Mouse (Mus musculus) C2C12 (cell line): Measurements from ENCODE around the gene Dcaf12. TPM values are rescaled to one million over a fixed set of nuclear protein-coding genes. Genes with fewer than 3 reads are reported as not detected.

Experiments used
- H3K27me3 ChIP-seq: one replicate; pipeline ENCODE4 v1.6.1; 2011; ENCODE audit not compliant: control insufficient read depth, insufficient read depth, insufficient read length
- H3K36me3 ChIP-seq: one replicate; pipeline ENCODE4 v1.6.1; 2011; ENCODE audit not compliant: control insufficient read depth, insufficient read depth
- H3K4me3 ChIP-seq: one replicate; pipeline ENCODE4 v1.5.1; 2011; ENCODE audit warnings: mild to moderate bottlenecking, control low read depth; ENCODE audit not compliant: poor library complexity, insufficient read depth, severe bottlenecking
- H3K79me2 ChIP-seq: one replicate; pipeline ENCODE4 v1.6.1; 2011; ENCODE audit not compliant: control insufficient read depth, insufficient read depth
- H3K79me3 ChIP-seq: one replicate; pipeline ENCODE4 v1.6.1; 2011; ENCODE audit warnings: low read depth, control low read depth
- H3ac ChIP-seq: one replicate; pipeline ENCODE3; 2011; ENCODE audit warnings: low read depth; ENCODE audit not compliant: control insufficient read depth, insufficient read length
- CEBPB ChIP-seq: IDR thresholded peaks from one replicate; pipeline ENCODE4 v1.6.1; 2011; ENCODE audit warnings: low read depth, mild to moderate bottlenecking, control low read depth, moderate library complexity
- CTCF ChIP-seq: IDR thresholded peaks from one replicate; pipeline ENCODE4 v1.5.1; 2011; ENCODE audit not compliant: control insufficient read depth, insufficient read depth, insufficient read length
- FOSL1 ChIP-seq: IDR thresholded peaks from one replicate; pipeline ENCODE4 v1.8.0; 2011; ENCODE audit warnings: mild to moderate bottlenecking, low read length; ENCODE audit not compliant: poor library complexity, insufficient read depth, severe bottlenecking
- MAX ChIP-seq: IDR thresholded peaks from one replicate; pipeline ENCODE4 v1.6.1; 2011; ENCODE audit warnings: mild to moderate bottlenecking, control low read depth
- MYOD1 ChIP-seq: IDR thresholded peaks from one replicate; pipeline ENCODE4 v1.6.1; 2011; ENCODE audit warnings: low read depth; ENCODE audit not compliant: control insufficient read depth, insufficient read length
- MYOG ChIP-seq: IDR thresholded peaks from one replicate; pipeline ENCODE4 v1.6.1; 2011; ENCODE audit not compliant: control insufficient read depth, insufficient read length; ENCODE audit errors: extremely low read depth
- USF1 ChIP-seq: IDR thresholded peaks from one replicate; pipeline ENCODE4 v1.6.1; 2011; ENCODE audit warnings: low read depth, mild to moderate bottlenecking, control low read depth, moderate library complexity
- polyA plus RNA-seq: library from polyadenylated mRNA; unstranded; fragments of >200 nt; fragmentation: generic; extraction: Trizol; gene quantifications from one replicate; pipeline ENCODE4 v1.2.1, GENCODE M21; 2012; ENCODE audit warnings: missing spikeins

The Dcaf12 gene
- polyA plus RNA-seq, 1 experiment, result 20.9 TPM

DNA sequence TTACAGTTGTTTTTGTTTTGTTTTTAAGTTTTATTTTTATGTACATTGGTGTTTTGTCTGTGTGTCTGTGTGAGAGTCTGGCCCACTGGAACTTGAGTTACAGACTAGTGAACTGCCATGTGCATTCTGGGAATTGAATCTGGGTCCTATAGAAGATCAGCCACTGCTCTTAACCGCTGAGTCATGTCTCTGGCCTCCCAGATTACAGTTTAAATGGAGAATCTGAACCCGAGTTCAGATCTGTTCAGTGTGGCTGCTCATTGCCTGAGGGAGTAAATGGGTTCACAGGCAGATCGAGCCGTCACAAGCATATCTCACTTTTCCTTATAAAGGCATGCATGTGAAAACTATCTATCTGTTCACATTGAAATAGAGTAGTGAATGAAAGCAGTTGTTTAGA, 38.1 kb upstream of the Dcaf12 start:
- no peak overlapping the region for H3ac ChIP-seq
- H3K79me2 ChIP-seq, result peaks cover 88% of the 10 kb centered on the region
- no peak overlapping the region for H3K4me3 ChIP-seq
- H3K27me3 ChIP-seq, result no peaks in the 10 kb centered on the region
- peaks cover 82% of the 10 kb centered on the region for H3K79me3 ChIP-seq
- H3K36me3 ChIP-seq, result peaks cover 14% of the 10 kb centered on the region
- no peak for TF ChIP-seq MYOG
- no peak for TF ChIP-seq MYOD1
- TF ChIP-seq CEBPB, result no peak
- TF ChIP-seq USF1, result no peak
- no peak for TF ChIP-seq CTCF
- TF ChIP-seq FOSL1, result no peak
- TF ChIP-seq MAX, result no peak

DNA sequence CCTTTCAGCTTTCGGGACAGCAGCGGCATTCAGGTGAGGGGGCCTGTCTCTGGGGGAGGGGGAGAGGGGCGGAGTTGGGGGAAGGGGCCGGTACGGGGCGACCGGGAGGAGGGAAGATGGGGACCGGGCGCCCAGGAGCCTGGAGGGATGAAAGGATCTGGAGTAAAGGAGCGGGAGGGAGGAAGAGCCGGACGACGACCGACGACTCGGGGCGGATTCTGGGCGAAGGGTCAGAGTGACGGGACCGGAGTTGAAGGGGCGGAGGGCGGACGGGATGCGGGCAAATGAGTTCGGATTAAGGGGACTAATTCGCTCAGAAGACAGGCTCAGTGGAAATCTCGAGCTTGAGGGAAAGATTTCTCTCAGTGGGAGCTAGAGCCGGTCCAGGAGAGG, 34.5 kb upstream of the Dcaf12 start:
- peak overlapping the region; percentile 88 for H3ac ChIP-seq
- TF ChIP-seq MAX (no peak), CTCF (no peak), MYOG (no peak), USF1 (no peak), MYOD1 (no peak)
- peak overlapping the region; percentile 89 for H3K4me3 ChIP-seq
- H3K36me3 ChIP-seq, result peaks cover 8% of the 10 kb centered on the region
- H3K27me3 ChIP-seq, result no peaks in the 10 kb centered on the region
- peaks cover 53% of the 10 kb centered on the region for H3K79me2 ChIP-seq
- H3K79me3 ChIP-seq, result peaks cover 48% of the 10 kb centered on the region

GRCm38 (mm10) chr4:41348584-41349198, 34.0 kb upstream of the Dcaf12 start, which contains the start of gene Ubap1:
TSS of gene Ubap1 (plus strand) at chr4:41348996.
- Histone ChIP-seq H3K4me3 (peak within 1 kb of the TSS; percentile 89), H3K79me3 (peaks cover 43% of the 10 kb centered on the region), H3K79me2 (peaks cover 48% of the 10 kb centered on the region), H3ac (peak within 1 kb of the TSS; percentile 88), H3K27me3 (no peaks in the 10 kb centered on the region), H3K36me3 (peaks cover 8% of the 10 kb centered on the region)
- TF ChIP-seq FOSL1, result no peak
- no peak for TF ChIP-seq MYOG
- no peak for TF ChIP-seq CEBPB
- no peak for TF ChIP-seq USF1
- TF ChIP-seq MYOD1, result no peak
- no peak for TF ChIP-seq MAX
- TF ChIP-seq CTCF, result no peak

GRCm38 (mm10) chr4:41347839-41348238, 33.1 kb upstream of the Dcaf12 start:
- H3K27me3 ChIP-seq, result no peaks in the 10 kb centered on the region
- peaks cover 39% of the 10 kb centered on the region for H3K79me2 ChIP-seq
- H3K79me3 ChIP-seq, result peaks cover 34% of the 10 kb centered on the region
- peak overlapping the region; percentile 20 for H3ac ChIP-seq
- no peak overlapping the region for H3K4me3 ChIP-seq
- H3K36me3 ChIP-seq, result peaks cover 8% of the 10 kb centered on the region
- TF ChIP-seq CTCF (no peak), MYOG (no peak), MAX (no peak), CEBPB (no peak), FOSL1 (no peak), MYOD1 (no peak), USF1 (no peak)

GRCm38 (mm10) chr4:41346011-41346410, 31.3 kb upstream of the Dcaf12 start:
- TF ChIP-seq USF1 (no peak), MAX (no peak), FOSL1 (no peak), MYOD1 (no peak), CTCF (no peak), MYOG (no peak), CEBPB (no peak)
- H3ac ChIP-seq, result no peak overlapping the region
- peaks cover 21% of the 10 kb centered on the region for H3K79me2 ChIP-seq
- H3K36me3 ChIP-seq, result peaks cover 8% of the 10 kb centered on the region
- H3K4me3 ChIP-seq, result no peak overlapping the region
- peaks cover 17% of the 10 kb centered on the region for H3K79me3 ChIP-seq
- no peaks in the 10 kb centered on the region for H3K27me3 ChIP-seq

DNA sequence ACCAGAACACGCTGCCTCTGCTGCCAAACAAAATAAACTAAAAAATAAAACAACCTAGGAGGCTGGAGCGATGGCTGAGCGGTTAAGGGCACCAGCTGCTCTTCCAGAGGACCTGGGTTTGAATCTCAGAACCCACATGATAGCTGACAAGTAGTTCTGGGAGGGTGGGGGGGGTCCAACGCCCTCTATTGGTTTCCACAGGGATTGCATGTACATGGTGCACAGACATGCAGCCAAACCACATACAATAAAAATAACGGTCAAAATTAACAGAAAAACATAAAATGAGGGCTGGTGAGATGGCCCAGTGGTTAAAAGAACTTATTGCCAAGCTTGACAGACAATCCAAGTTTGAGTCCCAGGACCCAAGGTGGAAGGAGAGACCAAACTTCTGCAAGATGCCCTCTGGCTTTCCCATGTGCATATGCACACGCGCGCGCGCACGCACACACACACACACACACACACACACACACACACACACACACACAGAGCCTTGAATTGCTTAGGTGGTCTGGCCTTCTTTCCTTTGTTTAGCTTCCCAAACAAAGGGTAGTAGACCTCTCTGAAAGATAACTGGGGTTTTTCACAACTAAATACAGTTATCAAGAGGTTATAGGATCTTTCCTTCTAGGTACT, 26.3 kb upstream of the Dcaf12 start:
- Histone ChIP-seq H3K36me3 (no peaks in the 10 kb centered on the region), H3K79me3 (no peaks in the 10 kb centered on the region), H3K79me2 (no peaks in the 10 kb centered on the region), H3K4me3 (no peak overlapping the region), H3K27me3 (no peaks in the 10 kb centered on the region), H3ac (no peak overlapping the region)
- no peak for TF ChIP-seq MYOG
- no peak for TF ChIP-seq MYOD1
- no peak for TF ChIP-seq USF1
- no peak for TF ChIP-seq FOSL1
- no peak for TF ChIP-seq CEBPB
- no peak for TF ChIP-seq MAX
- TF ChIP-seq CTCF, result no peak

- no peaks in the 10 kb centered on the region for H3K36me3 ChIP-seq
- no peak overlapping the region for H3K4me3 ChIP-seq
- TF ChIP-seq MYOG (no peak), MAX (no peak), USF1 (no peak), MYOD1 (no peak), CEBPB (no peak), CTCF (no peak), FOSL1 (no peak)
- no peaks in the 10 kb centered on the region for H3K79me2 ChIP-seq
- H3K27me3 ChIP-seq, result no peaks in the 10 kb centered on the region
- H3ac ChIP-seq, result no peak overlapping the region
- H3K79me3 ChIP-seq, result no peaks in the 10 kb centered on the region
Observed at GRCm38 (mm10) chr4:41336546-41336945, 21.9 kb upstream of the Dcaf12 start.
